Mouse (Mus musculus): ENCODE data around the gene Vav1. TPM values are rescaled to one million over a fixed set of nuclear protein-coding genes. Genes with fewer than 3 reads are reported as not detected.

Vav1 gene
- polyA plus RNA-seq, 1 experiment = 112 TPM

- Histone ChIP-seq H3K27ac (ENCODE audit: control insufficient read depth, insufficient read depth, low read depth, low read length, poor library complexity) (peak overlapping the region; percentile 81), H3K4me1 (ENCODE audit: control insufficient read depth, insufficient read depth, low read length) (peaks cover 15% of the 10 kb centered on the region), H3K4me3 (replicated peaks; ENCODE audit: control insufficient read depth, low read depth, low read length) (peak overlapping the region; percentile 46)
- 11% methylated on average over 2 of the region's 2 CpGs for WGBS
- TF ChIP-seq POLR2A (IDR thresholded peaks at IDR 0.05; ENCODE audit: borderline replicate concordance, control insufficient read depth, low read depth, low read length) = no peak
- TF ChIP-seq CTCF (IDR thresholded peaks at IDR 0.05; ENCODE audit: control insufficient read depth, insufficient read depth, low read length) = no peak
Observed at GRCm38 (mm10) chr17:57278537-57278936, 363 bp upstream of the Vav1 start.

DNA sequence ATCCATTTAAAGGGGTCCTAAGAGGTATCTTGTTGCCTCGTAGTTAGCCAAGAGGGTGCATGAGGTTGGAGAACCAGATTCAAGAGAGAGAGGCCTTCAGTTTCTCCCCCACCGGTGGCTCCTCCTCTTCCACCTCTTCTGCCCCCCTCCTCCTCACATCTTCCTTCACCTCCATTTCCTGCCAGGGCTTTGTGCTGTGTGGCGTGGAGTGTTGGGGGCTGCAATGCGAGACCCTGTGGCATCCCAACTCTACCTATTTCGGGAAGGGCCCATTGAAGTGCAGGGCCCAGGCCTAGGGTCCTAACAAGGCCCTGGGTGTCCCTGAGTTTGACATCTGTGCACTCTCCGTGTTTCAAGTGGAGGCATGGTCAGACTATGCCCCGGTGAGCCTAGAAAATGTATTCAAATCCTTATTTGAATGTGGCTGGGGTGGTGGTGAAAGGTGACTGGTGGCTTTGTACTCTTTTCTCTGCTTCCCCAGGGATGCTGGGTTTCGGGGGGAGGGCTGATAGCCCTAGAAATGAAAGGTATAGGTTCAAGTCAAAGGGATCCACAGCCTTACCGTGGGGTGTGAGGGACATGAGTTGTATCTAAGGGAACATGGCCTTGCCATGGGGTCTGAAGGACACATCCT, 808 bp downstream of the Vav1 start:
- under 1% methylated on average over 9 of the region's 9 CpGs for WGBS
- Histone ChIP-seq H3K27ac (ENCODE audit: control insufficient read depth, insufficient read depth, low read depth, low read length, poor library complexity) (peak overlapping the region; percentile 98), H3K4me1 (ENCODE audit: control insufficient read depth, insufficient read depth, low read length) (peaks cover 25% of the 10 kb centered on the region), H3K4me3 (replicated peaks; ENCODE audit: control insufficient read depth, low read depth, low read length) (peak overlapping the region; percentile 97)
- TF ChIP-seq POLR2A (IDR thresholded peaks at IDR 0.05; ENCODE audit: borderline replicate concordance, control insufficient read depth, low read depth, low read length) (no peak), CTCF (IDR thresholded peaks at IDR 0.05; ENCODE audit: control insufficient read depth, insufficient read depth, low read length) (no peak)

GRCm38 (mm10) chr17:57280411-57280810, 1.5 kb downstream of the Vav1 start:
- Histone ChIP-seq H3K4me3 (replicated peaks; ENCODE audit: control insufficient read depth, low read depth, low read length) (peak overlapping the region; percentile 97), H3K27ac (ENCODE audit: control insufficient read depth, insufficient read depth, low read depth, low read length, poor library complexity) (peak overlapping the region; percentile 98), H3K4me1 (ENCODE audit: control insufficient read depth, insufficient read depth, low read length) (peaks cover 27% of the 10 kb centered on the region)
- TF ChIP-seq POLR2A (IDR thresholded peaks at IDR 0.05; ENCODE audit: borderline replicate concordance, control insufficient read depth, low read depth, low read length) = no peak
- TF ChIP-seq CTCF (IDR thresholded peaks at IDR 0.05; ENCODE audit: control insufficient read depth, insufficient read depth, low read length) = no peak
- 5% methylated on average over 3 of the region's 3 CpGs for WGBS

GRCm38 (mm10) chr17:57283906-57284305, 5.0 kb downstream of the Vav1 start:
- Histone ChIP-seq H3K4me1 (ENCODE audit: control insufficient read depth, insufficient read depth, low read length) (peaks cover 22% of the 10 kb centered on the region), H3K4me3 (replicated peaks; ENCODE audit: control insufficient read depth, low read depth, low read length) (no peak overlapping the region), H3K27ac (ENCODE audit: control insufficient read depth, insufficient read depth, low read depth, low read length, poor library complexity) (no peak overlapping the region)
- 75% methylated on average over 5 of the region's 5 CpGs for WGBS
- TF ChIP-seq CTCF (IDR thresholded peaks at IDR 0.05; ENCODE audit: control insufficient read depth, insufficient read depth, low read length) = no peak
- TF ChIP-seq POLR2A (IDR thresholded peaks at IDR 0.05; ENCODE audit: borderline replicate concordance, control insufficient read depth, low read depth, low read length) = no peak

- Histone ChIP-seq H3K27ac (ENCODE audit: control insufficient read depth, insufficient read depth, low read depth, low read length, poor library complexity) (peak overlapping the region; percentile 57), H3K4me3 (replicated peaks; ENCODE audit: control insufficient read depth, low read depth, low read length) (no peak overlapping the region), H3K4me1 (ENCODE audit: control insufficient read depth, insufficient read depth, low read length) (peaks cover 25% of the 10 kb centered on the region)
- TF ChIP-seq CTCF (IDR thresholded peaks at IDR 0.05; ENCODE audit: control insufficient read depth, insufficient read depth, low read length) (no peak), POLR2A (IDR thresholded peaks at IDR 0.05; ENCODE audit: borderline replicate concordance, control insufficient read depth, low read depth, low read length) (no peak)
- 23% methylated on average over 2 of the region's 2 CpGs for WGBS
Observed at GRCm38 (mm10) chr17:57285077-57285476, 6.2 kb downstream of the Vav1 start.

DNA sequence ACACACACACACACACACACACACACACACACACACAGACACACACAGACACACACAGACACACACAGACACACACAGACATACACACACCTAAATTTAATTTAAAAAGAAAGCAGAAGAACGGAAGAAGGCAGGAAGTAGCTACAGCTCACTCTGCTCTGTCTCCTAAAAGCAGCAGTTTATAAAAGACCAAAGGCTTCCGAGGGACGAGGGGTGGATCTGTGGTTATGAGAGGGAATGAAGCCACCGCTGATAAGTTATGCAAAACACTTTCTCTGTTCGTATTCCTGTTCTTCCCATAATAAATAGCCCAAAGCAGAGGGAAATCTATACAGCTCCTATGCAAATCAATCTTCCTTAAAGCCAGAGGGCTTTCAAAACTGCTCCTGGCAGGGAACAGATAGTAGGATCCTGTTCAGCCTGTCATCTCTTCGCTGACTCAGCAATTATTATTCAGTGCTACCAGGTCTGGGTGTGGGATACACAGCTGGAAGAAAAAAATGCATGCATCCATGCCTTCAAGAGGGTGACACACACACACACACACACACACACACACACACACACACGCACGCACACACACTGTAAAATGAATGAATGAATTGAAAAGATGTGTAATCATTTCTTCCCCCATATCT, 7.9 kb downstream of the Vav1 start:
- peaks cover 27% of the 10 kb centered on the region for H3K4me1 ChIP-seq (ENCODE audit: control insufficient read depth, insufficient read depth, low read length)
- no peak overlapping the region for H3K4me3 ChIP-seq (replicated peaks; ENCODE audit: control insufficient read depth, low read depth, low read length)
- no peak for TF ChIP-seq POLR2A (IDR thresholded peaks at IDR 0.05; ENCODE audit: borderline replicate concordance, control insufficient read depth, low read depth, low read length)
- TF ChIP-seq CTCF (IDR thresholded peaks at IDR 0.05; ENCODE audit: control insufficient read depth, insufficient read depth, low read length) = no peak
- H3K27ac ChIP-seq (ENCODE audit: control insufficient read depth, insufficient read depth, low read depth, low read length, poor library complexity) = no peak overlapping the region
- WGBS = 27% methylated on average over 8 of the region's 8 CpGs

- 82% methylated on average over 5 of the region's 5 CpGs for WGBS
- peaks cover 14% of the 10 kb centered on the region for H3K4me1 ChIP-seq (ENCODE audit: control insufficient read depth, insufficient read depth, low read length)
- TF ChIP-seq POLR2A (IDR thresholded peaks at IDR 0.05; ENCODE audit: borderline replicate concordance, control insufficient read depth, low read depth, low read length) (no peak), CTCF (IDR thresholded peaks at IDR 0.05; ENCODE audit: control insufficient read depth, insufficient read depth, low read length) (no peak)
- H3K27ac ChIP-seq (ENCODE audit: control insufficient read depth, insufficient read depth, low read depth, low read length, poor library complexity) = no peak overlapping the region
- H3K4me3 ChIP-seq (replicated peaks; ENCODE audit: control insufficient read depth, low read depth, low read length) = no peak overlapping the region
Observed at GRCm38 (mm10) chr17:57289252-57289651, 10.4 kb downstream of the Vav1 start.

DNA sequence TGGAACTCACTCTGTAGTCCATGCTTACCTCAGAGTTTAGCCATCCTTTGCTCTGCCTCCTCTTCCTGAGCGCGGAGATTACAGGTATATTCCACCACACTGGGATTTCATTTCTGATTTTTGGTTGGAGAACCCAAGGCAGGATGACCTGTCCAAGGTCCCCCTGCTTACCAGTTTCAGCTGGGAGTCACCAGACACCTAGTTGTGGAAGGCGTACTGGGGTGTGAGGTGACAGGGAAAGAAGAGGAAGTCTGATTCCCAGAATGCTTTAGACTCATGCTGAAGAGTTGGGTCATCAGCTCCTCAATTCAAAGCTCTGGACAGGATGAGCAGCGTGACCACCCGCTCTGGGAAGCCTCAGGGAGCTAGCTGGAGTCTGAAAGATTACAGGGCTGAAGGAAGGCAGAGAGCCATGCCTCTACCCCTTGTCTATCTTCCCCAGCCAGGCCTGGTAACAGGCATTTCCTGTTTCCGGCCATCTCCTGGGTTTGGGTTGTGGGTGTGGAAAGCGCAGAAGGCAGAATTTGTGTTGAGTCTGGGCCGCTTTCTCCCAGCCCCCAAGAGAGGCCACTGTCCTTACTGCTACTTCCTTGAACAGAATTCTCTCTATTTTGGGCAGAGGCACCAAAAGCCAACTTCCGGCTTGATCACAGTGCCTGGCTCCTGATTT, 11.2 kb downstream of the Vav1 start:
- peak overlapping the region; percentile 17 for H3K27ac ChIP-seq (ENCODE audit: control insufficient read depth, insufficient read depth, low read depth, low read length, poor library complexity)
- TF ChIP-seq CTCF (IDR thresholded peaks at IDR 0.05; ENCODE audit: control insufficient read depth, insufficient read depth, low read length) (no peak), POLR2A (IDR thresholded peaks at IDR 0.05; ENCODE audit: borderline replicate concordance, control insufficient read depth, low read depth, low read length) (no peak)
- H3K4me3 ChIP-seq (replicated peaks; ENCODE audit: control insufficient read depth, low read depth, low read length) = no peak overlapping the region
- WGBS = 11% methylated on average over 9 of the region's 9 CpGs
- peaks cover 10% of the 10 kb centered on the region for H3K4me1 ChIP-seq (ENCODE audit: control insufficient read depth, insufficient read depth, low read length)
